Mouse (Mus musculus): ENCODE measurements at regions not wholly inside any gene's neighbourhood (a gene's known extent, or its start where the extent isn't known, plus 50 kb on each side); places are given as distances from the start of the nearest gene placed in this dataset.
A peak's percentile ranks its signal among the peaks of the same experiment; 100 is the strongest.

GRCm38 (mm10) chr1:168012069-168012468 lies 323.0 kb downstream of the Lmx1a start:
- DNase-seq (ENCODE audit: low spot score) = no peak
- no peak overlapping the region for H3K4me3 ChIP-seq
- no peaks in the 10 kb centered on the region for H3K4me1 ChIP-seq
- H3K27me3 ChIP-seq (ENCODE audit: low read depth, poor library complexity, severe bottlenecking) = no peaks in the 10 kb centered on the region
- H3K27ac ChIP-seq (replicated peaks) = no peak overlapping the region
- H3K9me3 ChIP-seq (replicated peaks) = no peaks in the 10 kb centered on the region
- 89% methylated on average over 4 of the region's 4 CpGs for WGBS
- no peaks in the 10 kb centered on the region for H3K36me3 ChIP-seq

GRCm38 (mm10) chr1:168012611-168013010 lies 323.6 kb downstream of the Lmx1a start:
- no peak for DNase-seq (ENCODE audit: low spot score)
- H3K27ac ChIP-seq (replicated peaks) = no peak overlapping the region
- H3K9me3 ChIP-seq (replicated peaks) = no peaks in the 10 kb centered on the region
- no peak overlapping the region for H3K4me3 ChIP-seq
- 89% methylated on average over 5 of the region's 5 CpGs for WGBS
- no peaks in the 10 kb centered on the region for H3K4me1 ChIP-seq
- no peaks in the 10 kb centered on the region for H3K36me3 ChIP-seq
- no peaks in the 10 kb centered on the region for H3K27me3 ChIP-seq (ENCODE audit: low read depth, poor library complexity, severe bottlenecking)

DNA sequence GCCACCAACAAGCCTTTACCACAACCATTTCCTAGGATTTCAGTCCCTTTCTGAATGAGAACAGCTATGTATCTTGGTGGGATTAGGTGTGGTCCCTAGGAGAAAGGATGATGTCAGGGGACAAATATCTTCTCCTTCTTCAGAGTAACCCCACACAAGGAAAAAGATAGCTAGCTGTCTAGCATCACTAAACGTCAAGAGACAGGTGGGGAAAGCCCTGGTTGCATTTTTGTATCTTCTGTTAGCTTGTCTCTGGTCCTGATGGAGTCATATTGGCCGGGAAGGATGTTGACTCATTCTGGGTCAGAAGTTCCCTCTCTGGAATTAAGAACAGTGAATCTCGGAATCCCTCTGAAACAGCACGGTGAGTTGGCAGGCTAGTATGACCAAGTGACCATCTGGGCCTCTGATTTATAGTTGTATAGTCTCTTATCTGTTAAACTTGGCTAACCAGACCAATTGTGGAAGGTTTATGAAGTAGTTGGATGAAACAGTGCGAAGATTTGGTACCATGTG lies 327.4 kb downstream of the Lmx1a start:
- DNase-seq (ENCODE audit: low spot score) = no peak
- H3K9me3 ChIP-seq (replicated peaks) = no peaks in the 10 kb centered on the region
- H3K36me3 ChIP-seq = no peaks in the 10 kb centered on the region
- H3K27me3 ChIP-seq (ENCODE audit: low read depth, poor library complexity, severe bottlenecking) = no peaks in the 10 kb centered on the region
- 88% methylated on average over 5 of the region's 5 CpGs for WGBS
- no peaks in the 10 kb centered on the region for H3K4me1 ChIP-seq
- H3K27ac ChIP-seq (replicated peaks) = no peak overlapping the region
- no peak overlapping the region for H3K4me3 ChIP-seq

- H3K36me3 ChIP-seq = no peaks in the 10 kb centered on the region
- DNase-seq (ENCODE audit: low spot score) = no peak
- H3K9me3 ChIP-seq (replicated peaks) = no peaks in the 10 kb centered on the region
- no peak overlapping the region for H3K27ac ChIP-seq (replicated peaks)
- 72% methylated on average over 3 of the region's 3 CpGs for whole genome bisulfite sequencing
- no peak overlapping the region for H3K4me3 ChIP-seq
- H3K4me1 ChIP-seq = no peaks in the 10 kb centered on the region
- H3K27me3 ChIP-seq (ENCODE audit: low read depth, poor library complexity, severe bottlenecking) = no peaks in the 10 kb centered on the region
Observed at GRCm38 (mm10) chr1:168026481-168026880, 337.4 kb downstream of the Lmx1a start.

DNA sequence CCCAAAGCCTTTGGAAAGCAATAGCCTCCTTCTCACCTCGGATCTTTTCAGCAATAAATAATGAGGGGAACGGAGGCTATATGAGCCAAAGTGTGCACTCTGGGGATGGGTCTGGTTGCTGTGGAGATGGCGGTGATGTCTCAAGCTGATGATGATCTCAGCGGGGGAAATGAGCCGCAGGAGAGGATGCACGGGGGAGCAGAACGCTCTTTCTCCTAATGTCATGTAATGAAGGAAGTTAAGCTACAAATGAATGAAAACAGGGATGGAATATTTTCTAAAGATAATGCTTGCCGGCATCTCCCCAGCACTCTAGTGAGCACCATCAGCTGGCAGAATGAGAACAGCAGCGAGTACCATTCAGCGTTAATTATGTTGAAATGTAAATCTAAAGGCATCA lies 355.7 kb downstream of the Lmx1a start:
- no peak for DNase-seq (ENCODE audit: low spot score)
- 77% methylated on average over 10 of the region's 10 CpGs for WGBS
- no peak overlapping the region for H3K27ac ChIP-seq (replicated peaks)

DNA sequence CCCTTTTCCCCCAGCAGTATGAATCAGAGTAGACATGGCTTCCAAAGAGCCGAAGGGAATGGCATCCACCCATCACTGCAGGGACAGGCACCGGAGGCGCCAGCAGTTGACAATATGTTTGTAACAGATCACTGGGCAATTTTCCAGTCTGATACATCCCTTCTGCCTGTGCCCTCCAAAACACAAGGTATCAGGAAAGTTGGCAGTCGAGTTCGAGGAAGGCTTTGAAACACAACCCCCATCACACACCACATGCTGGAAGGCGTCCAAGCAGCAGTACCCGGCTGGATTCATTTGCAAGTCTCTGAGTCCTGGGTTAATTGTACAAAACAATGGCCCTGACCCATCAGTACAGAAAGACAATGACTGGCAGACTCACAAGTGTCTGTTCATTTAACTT lies 357.3 kb downstream of the Lmx1a start:
- H3K27ac ChIP-seq (replicated peaks) = no peak overlapping the region
- WGBS = 78% methylated on average over 7 of the region's 7 CpGs
- H3K9me3 ChIP-seq (replicated peaks) = no peaks in the 10 kb centered on the region
- DNase-seq (ENCODE audit: low spot score) = no peak
- H3K4me1 ChIP-seq = peaks cover 12% of the 10 kb centered on the region
- no peaks in the 10 kb centered on the region for H3K36me3 ChIP-seq
- H3K4me3 ChIP-seq = no peak overlapping the region
- no peaks in the 10 kb centered on the region for H3K27me3 ChIP-seq (ENCODE audit: low read depth, poor library complexity, severe bottlenecking)

More for the DNA sequence above, 355.7 kb downstream of the Lmx1a start:
- Histone ChIP-seq H3K9me3 (replicated peaks) (no peaks in the 10 kb centered on the region), H3K4me1 (peaks cover 12% of the 10 kb centered on the region), H3K27me3 (ENCODE audit: low read depth, poor library complexity, severe bottlenecking) (no peaks in the 10 kb centered on the region), H3K36me3 (no peaks in the 10 kb centered on the region), H3K4me3 (no peak overlapping the region)

GRCm38 (mm10) chr1:168046749-168047148 lies 357.7 kb downstream of the Lmx1a start:
- no peaks in the 10 kb centered on the region for H3K36me3 ChIP-seq
- no peak overlapping the region for H3K27ac ChIP-seq (replicated peaks)
- H3K4me3 ChIP-seq = no peak overlapping the region
- peaks cover 12% of the 10 kb centered on the region for H3K4me1 ChIP-seq
- WGBS = 79% methylated on average over 1 of the region's 1 CpGs
- DNase-seq (ENCODE audit: low spot score) = no peak
- H3K27me3 ChIP-seq (ENCODE audit: low read depth, poor library complexity, severe bottlenecking) = no peaks in the 10 kb centered on the region
- H3K9me3 ChIP-seq (replicated peaks) = no peaks in the 10 kb centered on the region

GRCm38 (mm10) chr1:168049965-168050364 lies 360.9 kb downstream of the Lmx1a start:
- 87% methylated on average over 3 of the region's 3 CpGs for WGBS
- Histone ChIP-seq H3K36me3 (no peaks in the 10 kb centered on the region), H3K27ac (replicated peaks) (no peak overlapping the region), H3K9me3 (replicated peaks) (no peaks in the 10 kb centered on the region), H3K4me1 (peaks cover 6% of the 10 kb centered on the region), H3K27me3 (ENCODE audit: low read depth, poor library complexity, severe bottlenecking) (no peaks in the 10 kb centered on the region), H3K4me3 (no peak overlapping the region)
- no peak for DNase-seq (ENCODE audit: low spot score)

GRCm38 (mm10) chr1:168056479-168056878 lies 367.4 kb downstream of the Lmx1a start:
- peak overlapping the region; percentile 73 for H3K27ac ChIP-seq (replicated peaks)
- no peaks in the 10 kb centered on the region for H3K27me3 ChIP-seq (ENCODE audit: low read depth, poor library complexity, severe bottlenecking)
- WGBS = 3% methylated on average over 7 of the region's 7 CpGs
- no peaks in the 10 kb centered on the region for H3K36me3 ChIP-seq
- no peaks in the 10 kb centered on the region for H3K9me3 ChIP-seq (replicated peaks)
- H3K4me1 ChIP-seq = peaks cover 13% of the 10 kb centered on the region
- H3K4me3 ChIP-seq = peak overlapping the region; percentile 36
- peak; percentile 24 for DNase-seq (ENCODE audit: low spot score)

- no peak overlapping the region for H3K27ac ChIP-seq (replicated peaks)
Observed at GRCm38 (mm10) chr1:168057479-168057878, 368.4 kb downstream of the Lmx1a start.

DNA sequence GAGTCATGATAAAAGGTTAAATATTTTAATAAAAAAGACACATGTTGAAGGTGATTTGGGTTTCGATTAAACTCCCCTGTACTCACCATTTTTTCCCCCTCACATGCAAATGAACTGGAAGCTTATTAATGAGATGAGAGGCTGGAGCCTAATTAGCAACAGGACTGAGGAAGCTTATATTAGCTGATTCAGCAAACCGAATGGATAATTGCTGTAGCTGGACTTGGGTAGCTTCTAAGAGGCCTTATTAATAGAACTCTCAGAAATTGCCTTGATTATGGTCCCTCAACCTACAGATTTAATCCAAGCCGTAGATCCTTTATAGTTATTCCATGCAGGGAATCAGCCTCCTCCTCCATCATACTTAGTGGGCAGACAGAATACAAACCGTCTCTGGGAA lies 369.7 kb downstream of the Lmx1a start:
- no peak for DNase-seq (ENCODE audit: low spot score)
- Histone ChIP-seq H3K4me3 (no peak overlapping the region), H3K9me3 (replicated peaks) (no peaks in the 10 kb centered on the region), H3K27ac (replicated peaks) (no peak overlapping the region), H3K4me1 (peaks cover 13% of the 10 kb centered on the region), H3K36me3 (no peaks in the 10 kb centered on the region), H3K27me3 (ENCODE audit: low read depth, poor library complexity, severe bottlenecking) (no peaks in the 10 kb centered on the region)
- WGBS = 89% methylated on average over 4 of the region's 4 CpGs

More at GRCm38 (mm10) chr1:168057479-168057878, 368.4 kb downstream of the Lmx1a start:
- no peak for DNase-seq (ENCODE audit: low spot score)
- 81% methylated on average over 9 of the region's 9 CpGs for WGBS
- Histone ChIP-seq H3K36me3 (no peaks in the 10 kb centered on the region), H3K27me3 (ENCODE audit: low read depth, poor library complexity, severe bottlenecking) (no peaks in the 10 kb centered on the region), H3K4me3 (no peak overlapping the region), H3K4me1 (peaks cover 13% of the 10 kb centered on the region), H3K9me3 (replicated peaks) (no peaks in the 10 kb centered on the region)

- Histone ChIP-seq H3K9me3 (replicated peaks) (no peaks in the 10 kb centered on the region), H3K4me3 (no peak overlapping the region), H3K27ac (replicated peaks) (no peak overlapping the region), H3K27me3 (ENCODE audit: low read depth, poor library complexity, severe bottlenecking) (no peaks in the 10 kb centered on the region), H3K36me3 (no peaks in the 10 kb centered on the region), H3K4me1 (peaks cover 4% of the 10 kb centered on the region; the same call in 1 of the 2 replicates)
- no peak for DNase-seq (ENCODE audit: low spot score)
- 79% methylated on average over 7 of the region's 7 CpGs for WGBS
Observed at GRCm38 (mm10) chr1:168064065-168064664, 367.9 kb downstream of the Pbx1 start.

DNA sequence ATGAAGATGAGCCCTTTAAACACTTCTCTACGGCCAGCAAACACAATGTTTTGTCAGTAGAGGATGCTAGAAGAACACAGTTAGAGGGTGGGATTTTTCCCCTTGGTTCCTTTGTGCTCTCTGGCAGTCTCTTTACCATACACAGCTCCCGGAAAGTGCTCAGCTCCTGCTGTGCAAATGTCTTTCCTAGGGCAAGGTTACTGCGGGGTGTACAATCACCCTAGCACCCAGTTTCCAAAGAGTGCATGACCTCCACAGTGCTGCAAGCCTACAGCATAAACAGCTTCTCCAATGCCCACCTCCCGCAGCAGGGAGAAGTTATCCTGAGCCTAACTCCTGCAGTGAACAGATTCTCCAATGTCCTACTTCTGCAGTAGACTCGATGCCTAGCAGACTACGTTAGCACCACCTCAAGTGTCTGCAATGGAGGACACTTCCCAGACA lies 366.4 kb downstream of the Pbx1 start:
- no peaks in the 10 kb centered on the region for H3K27me3 ChIP-seq (ENCODE audit: low read depth, poor library complexity, severe bottlenecking)
- H3K4me3 ChIP-seq = no peak overlapping the region
- no peaks in the 10 kb centered on the region for H3K36me3 ChIP-seq
- peaks cover 4% of the 10 kb centered on the region; the same call in 1 of the 2 replicates for H3K4me1 ChIP-seq
- H3K27ac ChIP-seq (replicated peaks) = no peak overlapping the region
- DNase-seq (ENCODE audit: low spot score) = no peak
- WGBS = 49% methylated on average over 6 of the region's 6 CpGs
- no peaks in the 10 kb centered on the region for H3K9me3 ChIP-seq (replicated peaks)
